Mouse (Mus musculus): ENCODE results near the gene Capn12.

DNA sequence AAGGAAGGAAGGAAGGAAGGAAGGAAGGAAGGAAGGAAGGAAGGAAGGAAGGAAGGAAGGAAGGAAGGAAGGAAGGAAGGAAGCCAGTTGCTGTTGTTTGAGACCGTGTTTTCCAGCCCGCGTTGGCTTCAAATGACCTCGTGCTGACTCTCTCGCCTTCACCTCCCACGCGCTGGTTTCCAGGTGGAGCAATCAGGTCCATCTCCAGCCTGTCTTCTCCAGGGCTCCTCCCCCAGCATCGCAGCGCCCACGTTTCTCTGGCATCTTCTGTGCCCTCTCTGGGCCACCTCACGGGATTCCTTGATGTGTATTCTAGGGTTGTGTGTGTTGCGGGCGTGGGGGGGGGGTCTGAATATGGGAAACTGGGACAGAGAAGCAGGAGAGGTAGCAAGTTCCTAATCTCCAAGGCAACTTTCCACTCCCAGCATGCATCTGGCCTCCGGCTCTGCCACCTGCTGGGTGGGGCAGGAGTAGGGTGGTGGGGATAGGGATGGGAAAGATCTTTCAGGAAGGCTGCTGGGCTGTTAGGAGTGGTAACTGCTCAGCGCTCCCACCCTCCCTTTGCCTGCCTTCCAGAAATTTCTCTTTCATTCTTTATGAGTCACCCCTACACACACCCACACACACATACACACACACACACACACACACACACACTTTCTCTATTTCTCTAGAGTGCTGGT, 18.3 kb upstream of the Capn12 start:
- TF ChIP-seq GATA1 (IDR thresholded peaks at IDR 0.05; ENCODE audit: borderline replicate concordance, low read length) (no peak), CTCF (IDR thresholded peaks at IDR 0.05; ENCODE audit: low read depth, low read length) (no peak), TAL1 (conservative IDR thresholded peaks at IDR 0.05; ENCODE audit: low read depth, low read length) (no peak)
